Mouse (Mus musculus) ovary, adult 18-20 months (tissue): ENCODE measurements around the gene 1700001O22Rik.

Source experiments
- DNase-seq: peaks from one replicate; pipeline ENCODE4 v3.0.0; 2022; ENCODE audit warnings: low spot score, mixed read lengths

The 1700001O22Rik gene

GRCm38 (mm10) chr2:30816383-30816782 is 12.9 kb upstream of the 1700001O22Rik start:
- DNase-seq = no peak

GRCm38 (mm10) chr2:30810573-30810972 is 7.1 kb upstream of the 1700001O22Rik start:
- no peak for DNase-seq

- no peak for DNase-seq
Observed at GRCm38 (mm10) chr2:30809503-30809902, 6.0 kb upstream of the 1700001O22Rik start.

- no peak for DNase-seq
Observed at GRCm38 (mm10) chr2:30808296-30808655, 4.8 kb upstream of the 1700001O22Rik start.

GRCm38 (mm10) chr2:30807648-30808295 is 4.3 kb upstream of the 1700001O22Rik start, which contains the start of gene Ntmt1:
Ntmt1 (plus strand) TSS chr2:30807826.
- DNase-seq = peak; percentile 100

- no peak for DNase-seq
Observed at GRCm38 (mm10) chr2:30807147-30807647, 3.7 kb upstream of the 1700001O22Rik start.

GRCm38 (mm10) chr2:30805983-30806382 is 2.5 kb upstream of the 1700001O22Rik start:
- DNase-seq = no peak

- DNase-seq = no peak
Observed at GRCm38 (mm10) chr2:30801067-30801852, 2.2 kb downstream of the 1700001O22Rik start.

GRCm38 (mm10) chr2:30800671-30801066 is 2.8 kb downstream of the 1700001O22Rik start:
- no peak for DNase-seq

- DNase-seq = no peak
Observed at GRCm38 (mm10) chr2:30799456-30799855, 4.0 kb downstream of the 1700001O22Rik start.

- peak; percentile 90 for DNase-seq
Observed at GRCm38 (mm10) chr2:30796382-30796781, 7.1 kb downstream of the 1700001O22Rik start.

GRCm38 (mm10) chr2:30795889-30796275 is 7.6 kb downstream of the 1700001O22Rik start:
- DNase-seq = no peak

- no peak for DNase-seq
Observed at GRCm38 (mm10) chr2:30795271-30795888, 8.1 kb downstream of the 1700001O22Rik start.

- peak; percentile 82 for DNase-seq
Observed at GRCm38 (mm10) chr2:30794179-30795108, 9.0 kb downstream of the 1700001O22Rik start.

- DNase-seq = no peak
Observed at GRCm38 (mm10) chr2:30792061-30792460, 11.4 kb downstream of the 1700001O22Rik start.

- DNase-seq = no peak
Observed at GRCm38 (mm10) chr2:30787466-30787865, 16.0 kb downstream of the 1700001O22Rik start.

GRCm38 (mm10) chr2:30784078-30784994 is 19.1 kb downstream of the 1700001O22Rik start:
- DNase-seq = no peak

GRCm38 (mm10) chr2:30783346-30783745 is 20.1 kb downstream of the 1700001O22Rik start:
- DNase-seq = peak; percentile 68

GRCm38 (mm10) chr2:30782312-30783290 is 20.9 kb downstream of the 1700001O22Rik start:
- DNase-seq = no peak
